Mouse (Mus musculus) olfactory bulb, adult 2 months (tissue): ENCODE data around the gene Gm37419. TPM values are rescaled to one million over a fixed set of nuclear protein-coding genes. Genes with fewer than 3 reads are reported as not detected.

Experiments
- H3K27ac ChIP-seq: fragments of 200-500 bp; 2 replicates; pipeline ENCODE4 v1.5.1; 2012; ENCODE audit warnings: low read depth, low read length; ENCODE audit not compliant: insufficient read depth
- H3K4me1 ChIP-seq: fragments of 200-500 bp; 2 replicates; pipeline ENCODE4 v1.6.1; 2012; ENCODE audit warnings: low read length; ENCODE audit not compliant: control insufficient read depth, insufficient read depth
- H3K4me3 ChIP-seq: fragments of 200-500 bp; 2 replicates; pipeline ENCODE4 v1.5.1; 2012; ENCODE audit warnings: mild to moderate bottlenecking, low read depth, low read length, moderate library complexity; ENCODE audit not compliant: insufficient read depth
- CTCF ChIP-seq: fragments of 200-500 bp; IDR thresholded peaks from 2 replicates; pipeline ENCODE4 v1.5.1; 2012; ENCODE audit warnings: low read depth, mild to moderate bottlenecking, low read length, moderate library complexity; ENCODE audit not compliant: insufficient read depth
- POLR2A ChIP-seq: fragments of 200-500 bp; IDR thresholded peaks from 2 replicates; pipeline ENCODE4 v1.6.1; 2012; ENCODE audit warnings: mild to moderate bottlenecking, low read depth, low read length, moderate library complexity; ENCODE audit not compliant: insufficient read depth
- WGBS: fragments of 180-500 bp; shearing (Covaris S2); methylation state at CpG from one replicate; pipeline ENCODE4 v1.1.7; 2018; 5-methylcytosine and 5-hydroxymethylcytosine counted together
- polyA plus RNA-seq: library from polyadenylated mRNA; stranded (reverse); fragments of >200 nt; gene quantifications from 2 replicates; pipeline ENCODE4 v1.2.4, GENCODE M21; 2012; ENCODE audit warnings: low replicate concordance; ENCODE audit not compliant: missing spikeins, insufficient read depth, insufficient read length

Gene Gm37419
- polyA plus RNA-seq, 1 experiment: not detected

DNA sequence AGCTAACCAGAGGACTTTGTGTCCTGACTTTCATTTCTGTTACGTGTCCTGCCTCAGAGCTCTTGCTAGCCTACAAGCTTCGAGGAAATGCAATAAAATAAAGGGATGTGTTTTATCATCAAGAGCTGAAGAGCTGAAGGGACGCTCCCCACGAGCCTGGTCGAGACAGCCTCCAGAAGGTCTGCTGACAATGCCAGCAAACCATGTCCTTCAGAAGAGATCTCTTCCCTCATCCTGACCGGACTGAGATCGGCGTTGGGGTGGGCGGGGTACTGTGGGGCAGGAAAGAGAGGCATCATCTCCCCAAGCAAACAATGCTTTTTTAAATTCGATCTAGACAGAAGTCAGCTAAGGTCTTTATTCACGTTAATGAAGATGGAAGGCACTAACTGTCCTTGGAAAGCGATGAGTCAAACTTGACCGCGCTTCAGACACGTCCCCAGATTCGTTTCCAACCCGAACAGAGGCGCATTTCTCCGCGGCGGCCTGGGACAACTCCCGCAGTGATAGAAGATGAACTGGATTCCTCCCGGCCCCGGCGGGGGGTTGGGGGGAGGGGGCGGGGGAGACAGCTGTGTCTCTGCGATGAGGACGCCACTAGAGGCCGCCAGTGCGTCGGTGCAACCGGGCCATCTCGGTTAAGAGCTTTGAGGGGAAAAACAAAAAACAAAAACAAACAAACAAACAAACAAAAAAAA lies 5.2 kb upstream of the Gm37419 start:
- Histone ChIP-seq H3K4me3 (peak overlapping the region; percentile 36), H3K27ac (peak overlapping the region; percentile 26), H3K4me1 (peaks cover 21% of the 10 kb centered on the region)
- whole genome bisulfite sequencing: under 1% methylated on average over 33 of the region's 33 CpGs
- TF ChIP-seq POLR2A: no peak
- TF ChIP-seq CTCF: 0 out of 2 replicates have a peak, but pooled peaks have one; percentile 14

GRCm38 (mm10) chr16:23984183-23984582 lies 4.1 kb upstream of the Gm37419 start:
- Histone ChIP-seq H3K27ac (peak overlapping the region; percentile 22), H3K4me1 (peaks cover 21% of the 10 kb centered on the region), H3K4me3 (peak overlapping the region; percentile 29)
- WGBS: under 1% methylated on average over 22 of the region's 22 CpGs
- TF ChIP-seq POLR2A (no peak), CTCF (peak; percentile 95)

DNA sequence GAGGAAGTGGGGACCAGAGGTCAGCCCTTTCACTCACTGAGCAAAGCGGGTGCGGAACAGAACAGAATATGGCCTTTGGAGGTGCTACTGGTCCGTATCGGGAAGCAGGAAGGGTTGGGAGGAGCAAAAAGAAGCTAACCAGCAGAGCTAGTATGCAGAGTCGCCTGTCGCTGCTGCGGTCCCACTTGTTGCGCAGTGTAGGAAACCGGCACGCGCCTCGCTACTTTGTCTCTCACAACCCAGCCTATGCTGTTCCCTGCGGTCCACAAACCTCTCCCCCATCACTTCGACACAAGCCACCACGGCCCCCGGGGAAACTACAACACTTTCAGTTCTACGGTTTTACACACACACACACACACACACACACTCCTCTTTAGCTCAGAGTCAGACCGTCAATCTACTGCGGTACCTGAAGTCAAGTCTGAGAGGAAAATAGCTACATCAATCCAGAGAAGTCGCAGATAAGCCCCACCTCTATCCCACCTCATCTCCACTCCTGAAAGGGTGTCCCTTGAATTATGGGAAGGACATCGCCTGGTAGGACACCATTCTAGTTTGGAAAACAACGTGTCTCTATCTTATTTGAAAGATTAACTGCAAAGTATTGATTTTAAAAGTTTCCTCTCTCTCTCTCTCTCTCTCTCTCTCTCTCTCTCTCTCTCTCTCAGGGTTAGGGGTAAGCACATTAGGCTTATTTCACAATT lies 3.4 kb upstream of the Gm37419 start:
- H3K27ac ChIP-seq: peak overlapping the region; percentile 22
- peak overlapping the region; percentile 29 for H3K4me3 ChIP-seq
- peaks cover 22% of the 10 kb centered on the region for H3K4me1 ChIP-seq
- no peak for TF ChIP-seq CTCF
- TF ChIP-seq POLR2A: no peak
- WGBS: 1% methylated on average over 22 of the region's 22 CpGs

- peak overlapping the region; percentile 36; the same call in 1 of the 2 replicates for H3K27ac ChIP-seq
- no peak overlapping the region for H3K4me3 ChIP-seq
- 6% methylated on average over 6 of the region's 6 CpGs for WGBS
- H3K4me1 ChIP-seq: peaks cover 23% of the 10 kb centered on the region
- TF ChIP-seq CTCF (no peak), POLR2A (no peak)
Measured at GRCm38 (mm10) chr16:23985467-23985861, 2.8 kb upstream of the Gm37419 start.

DNA sequence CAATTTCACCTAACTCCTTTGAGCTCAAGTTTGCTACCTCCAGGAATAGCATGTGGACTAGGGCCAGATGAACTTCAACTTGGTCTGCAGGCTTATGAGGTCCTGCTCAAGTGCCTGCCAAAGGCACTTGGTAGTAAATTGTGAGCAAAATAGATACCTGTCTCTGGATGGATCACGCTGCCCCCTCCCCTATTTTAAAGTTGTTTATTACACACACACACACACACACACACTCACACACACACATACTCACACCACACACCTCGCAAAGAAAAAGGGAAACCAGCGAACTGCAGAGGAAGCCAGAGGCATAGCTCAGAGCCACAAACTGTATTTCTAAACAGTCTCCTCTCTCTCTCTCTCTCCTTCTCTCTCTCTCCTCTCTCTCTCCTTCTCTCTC lies 2.1 kb upstream of the Gm37419 start:
- H3K4me1 ChIP-seq: peaks cover 22% of the 10 kb centered on the region
- no peak overlapping the region for H3K4me3 ChIP-seq
- TF ChIP-seq POLR2A (no peak), CTCF (no peak)
- H3K27ac ChIP-seq: peak overlapping the region; percentile 67
- 38% methylated on average over 3 of the region's 3 CpGs for WGBS

GRCm38 (mm10) chr16:23986871-23987270 lies 1.4 kb upstream of the Gm37419 start:
- Histone ChIP-seq H3K4me1 (peaks cover 19% of the 10 kb centered on the region), H3K4me3 (peak overlapping the region; percentile 92), H3K27ac (peak overlapping the region; percentile 67)
- 2% methylated on average over 17 of the region's 17 CpGs for WGBS
- no peak for TF ChIP-seq CTCF
- TF ChIP-seq POLR2A: no peak

GRCm38 (mm10) chr16:23987341-23988156 lies 733 bp upstream of the Gm37419 start:
- TF ChIP-seq POLR2A (no peak), CTCF (no peak)
- H3K4me3 ChIP-seq: peak overlapping the region; percentile 92
- under 1% methylated on average over 64 of the region's 64 CpGs for WGBS
- peak overlapping the region; percentile 100 for H3K27ac ChIP-seq
- H3K4me1 ChIP-seq: peaks cover 15% of the 10 kb centered on the region

GRCm38 (mm10) chr16:23988157-23988465 lies 171 bp upstream of the Gm37419 start:
- Histone ChIP-seq H3K4me3 (peak overlapping the region; percentile 92), H3K27ac (peak overlapping the region; percentile 100), H3K4me1 (peaks cover 16% of the 10 kb centered on the region)
- under 1% methylated on average over 13 of the region's 13 CpGs for WGBS
- no peak for TF ChIP-seq CTCF
- no peak for TF ChIP-seq POLR2A
